Mouse (Mus musculus) liver, adult 2 months (tissue): ENCODE data around the gene Gm6096. TPM values are rescaled to one million over a fixed set of nuclear protein-coding genes. Genes with fewer than 3 reads are reported as not detected.

Source experiments
- DNase-seq: peaks from one replicate; pipeline ENCODE4 v3.0.0-alpha.2; 2011; ENCODE audit warnings: low read depth, low spot score; ENCODE audit errors: extremely low read depth
- H3K27ac ChIP-seq: fragments of 200-500 bp; replicated peaks from 2 replicates; pipeline ENCODE4 v1.5.1; 2012; ENCODE audit warnings: low read depth, mild to moderate bottlenecking, control low read depth, inconsistent platforms, low read length; ENCODE audit not compliant: insufficient read depth
- H3K27me3 ChIP-seq: fragments of 200-500 bp; 2 replicates; pipeline ENCODE4 v1.6.1; 2012; ENCODE audit warnings: mild to moderate bottlenecking, moderate library complexity, low read length, inconsistent platforms; ENCODE audit not compliant: control insufficient read depth, insufficient read depth
- H3K36me3 ChIP-seq: fragments of 200-500 bp; 2 replicates; pipeline ENCODE4 v1.6.1; 2012; ENCODE audit warnings: low read length, inconsistent platforms; ENCODE audit not compliant: control insufficient read depth, insufficient read depth
- H3K4me1 ChIP-seq: fragments of 200-500 bp; 2 replicates; pipeline ENCODE4 v1.6.1; 2011; ENCODE audit warnings: low read length; ENCODE audit not compliant: control insufficient read depth, insufficient read depth
- H3K4me3 ChIP-seq: fragments of 200-500 bp; 2 replicates; pipeline ENCODE4 v1.5.1; 2011; ENCODE audit warnings: low read depth, mild to moderate bottlenecking, control low read depth, low read length, moderate library complexity; ENCODE audit not compliant: insufficient read depth
- H3K79me2 ChIP-seq: fragments of 200-500 bp; 2 replicates; pipeline ENCODE4 v1.6.1; 2012; ENCODE audit warnings: inconsistent platforms, mild to moderate bottlenecking, low read length, moderate library complexity; ENCODE audit not compliant: control insufficient read depth, insufficient read depth
- H3K9ac ChIP-seq: fragments of 200-500 bp; 2 replicates; pipeline ENCODE4 v1.6.1; 2012; ENCODE audit warnings: low read depth, mild to moderate bottlenecking, control low read depth, inconsistent platforms, low read length
- CTCF ChIP-seq: fragments of 200-500 bp; IDR thresholded peaks from 2 replicates; pipeline ENCODE4 v1.5.1; 2011; ENCODE audit warnings: low read depth, low read length, control low read depth
- POLR2A ChIP-seq: fragments of 200-500 bp; IDR thresholded peaks from 2 replicates; pipeline ENCODE4 v1.6.1; 2011; ENCODE audit warnings: low read length, control low read depth; ENCODE audit not compliant: insufficient read depth; ENCODE audit errors: extremely low read depth
- WGBS: fragments of 180-500 bp; shearing (Covaris S2); methylation state at CpG from one replicate; pipeline ENCODE4 v1.1.7; 2018; 5-methylcytosine and 5-hydroxymethylcytosine counted together
- polyA plus RNA-seq: library from polyadenylated mRNA; depleted of rRNA; stranded (reverse); fragments of >200 nt; gene quantifications from 2 replicates; pipeline ENCODE4 v1.2.3, GENCODE M21; 2012
- total RNA-seq: library from RNA; depleted of rRNA; stranded (reverse); fragments of >200 nt; gene quantifications from 2 replicates; pipeline ENCODE4 v1.2.3, GENCODE M21; 2014

Gene Gm6096
- total and polyA plus RNA-seq, 2 experiments, result not detected

DNA sequence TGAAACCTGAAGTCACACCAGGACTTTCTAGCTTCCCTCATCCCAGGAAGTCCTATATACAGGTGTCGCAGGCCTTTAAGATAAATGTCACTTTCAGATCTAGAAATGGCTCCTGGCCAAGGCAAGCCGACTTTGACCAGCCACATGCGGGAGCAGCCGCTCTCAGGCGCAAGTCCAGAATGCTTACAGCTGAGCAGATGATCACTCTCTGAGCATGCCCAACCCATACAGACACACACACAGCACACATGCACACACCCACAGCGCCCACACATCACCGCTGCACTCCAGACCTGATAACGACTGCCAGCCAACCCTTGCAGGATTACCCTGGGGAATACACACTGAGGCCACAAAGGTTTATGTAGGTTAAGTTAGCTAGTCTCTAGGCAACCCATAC is 24.8 kb upstream of the Gm6096 start:
- Histone ChIP-seq H3K4me3 (no peak overlapping the region), H3K4me1 (peaks cover 37% of the 10 kb centered on the region), H3K79me2 (peaks cover 12% of the 10 kb centered on the region; the same call in 1 of the 2 replicates), H3K36me3 (peaks cover 13% of the 10 kb centered on the region), H3K9ac (no peak overlapping the region; the same call in 1 of the 2 replicates), H3K27me3 (no peaks in the 10 kb centered on the region), H3K27ac (peak overlapping the region; percentile 27; the same call in 1 of the 2 replicates)
- 16% methylated on average over 8 of the region's 8 CpGs for WGBS
- TF ChIP-seq CTCF (no peak), POLR2A (no peak)
- peak; percentile 88 for DNase-seq

DNA sequence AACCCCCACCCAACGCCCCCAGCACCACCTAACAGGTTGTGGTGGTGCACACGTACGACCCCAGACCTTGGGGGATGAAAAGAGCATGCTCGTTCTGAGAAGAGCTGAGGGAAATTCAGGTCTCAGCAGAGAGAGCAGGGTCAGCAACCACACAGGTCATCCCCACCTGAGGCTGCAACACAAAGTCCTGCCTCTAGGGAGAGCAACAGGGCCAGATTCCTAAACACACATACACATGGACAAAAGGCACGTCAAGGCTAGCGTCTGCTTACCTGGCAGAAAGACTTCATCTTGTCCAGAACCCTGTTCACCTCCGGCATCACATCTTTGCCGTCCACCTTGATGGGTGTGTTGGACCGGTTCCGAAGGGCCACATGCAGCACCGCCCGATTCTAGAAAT is 24.0 kb upstream of the Gm6096 start:
- DNase-seq, result peak; percentile 30
- no peaks in the 10 kb centered on the region for H3K27me3 ChIP-seq
- H3K79me2 ChIP-seq, result peaks cover 12% of the 10 kb centered on the region; the same call in 1 of the 2 replicates
- TF ChIP-seq CTCF (peak; percentile 41; the same call in 1 of the 2 replicates), POLR2A (no peak)
- H3K4me3 ChIP-seq, result no peak overlapping the region
- H3K36me3 ChIP-seq, result peaks cover 8% of the 10 kb centered on the region
- no peak overlapping the region for H3K9ac ChIP-seq
- peak overlapping the region; percentile 27; the same call in 1 of the 2 replicates for H3K27ac ChIP-seq
- peaks cover 37% of the 10 kb centered on the region for H3K4me1 ChIP-seq
- whole genome bisulfite sequencing, result 77% methylated on average over 12 of the region's 12 CpGs

DNA sequence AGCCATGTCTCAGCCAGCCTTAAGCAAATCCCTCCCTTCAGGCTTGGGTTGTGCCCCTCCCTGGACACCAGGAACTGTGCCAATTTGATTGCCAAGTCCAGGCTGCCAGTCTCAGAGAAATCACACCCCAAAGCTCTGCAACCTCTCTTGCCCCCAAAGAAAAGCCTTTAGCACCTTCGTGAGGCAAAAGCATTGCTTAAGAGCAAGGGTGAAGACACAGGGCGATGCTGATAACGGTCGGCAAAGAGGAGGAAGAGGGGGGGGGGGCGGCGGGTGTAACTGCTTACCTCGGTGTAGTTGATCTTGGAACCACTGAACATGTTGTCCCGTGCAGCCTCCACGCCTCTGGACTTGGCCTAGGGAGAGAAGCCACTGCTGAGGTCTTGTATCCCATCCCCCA is 22.2 kb upstream of the Gm6096 start:
- whole genome bisulfite sequencing, result 8% methylated on average over 7 of the region's 9 CpGs
- peaks cover 47% of the 10 kb centered on the region for H3K4me1 ChIP-seq
- H3K36me3 ChIP-seq, result no peaks in the 10 kb centered on the region; the same call in 1 of the 2 replicates
- peak overlapping the region; percentile 26 for H3K4me3 ChIP-seq
- no peak overlapping the region; the same call in 1 of the 2 replicates for H3K27ac ChIP-seq
- TF ChIP-seq POLR2A (no peak), CTCF (no peak)
- peak overlapping the region; percentile 53; the same call in 1 of the 2 replicates for H3K9ac ChIP-seq
- peak; percentile 53 for DNase-seq
- H3K79me2 ChIP-seq, result peaks cover 12% of the 10 kb centered on the region; the same call in 1 of the 2 replicates
- H3K27me3 ChIP-seq, result no peaks in the 10 kb centered on the region

- Histone ChIP-seq H3K9ac (peak overlapping the region; percentile 89), H3K36me3 (no peaks in the 10 kb centered on the region; the same call in 1 of the 2 replicates), H3K27me3 (no peaks in the 10 kb centered on the region), H3K4me3 (peak overlapping the region; percentile 90), H3K27ac (no peak overlapping the region; the same call in 1 of the 2 replicates), H3K4me1 (peaks cover 47% of the 10 kb centered on the region), H3K79me2 (peaks cover 12% of the 10 kb centered on the region; the same call in 1 of the 2 replicates)
- no peak for DNase-seq
- 26% methylated on average over 5 of the region's 5 CpGs for WGBS
- TF ChIP-seq CTCF (no peak), POLR2A (no peak)
Observed at GRCm38 (mm10) chr7:34229153-34229552, 21.7 kb upstream of the Gm6096 start.

DNA sequence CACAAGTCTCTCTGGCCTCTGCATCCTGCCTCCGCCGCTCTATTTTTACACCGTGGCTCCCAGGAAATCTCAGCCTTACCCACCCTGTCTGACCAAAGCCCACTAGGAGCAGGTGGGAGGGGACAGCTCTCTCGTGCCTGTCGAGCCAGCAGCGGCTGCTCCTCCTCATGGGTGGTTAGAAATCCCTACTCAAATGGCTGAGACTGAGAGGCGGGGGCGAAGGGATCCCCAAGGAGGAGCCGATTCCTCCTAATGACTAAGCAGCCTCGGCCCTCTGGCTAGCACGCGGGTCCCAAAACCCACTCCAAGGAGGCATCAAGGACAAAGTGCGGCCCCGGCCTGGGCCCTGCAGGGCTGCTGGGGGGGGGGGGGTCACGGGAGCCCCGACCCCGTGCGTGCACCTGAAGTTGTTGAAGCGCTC is 21.1 kb upstream of the Gm6096 start:
- under 1% methylated on average over 19 of the region's 19 CpGs for WGBS
- H3K79me2 ChIP-seq, result peaks cover 12% of the 10 kb centered on the region; the same call in 1 of the 2 replicates
- DNase-seq, result no peak
- H3K36me3 ChIP-seq, result no peaks in the 10 kb centered on the region
- H3K9ac ChIP-seq, result peak overlapping the region; percentile 89
- no peak for TF ChIP-seq POLR2A
- TF ChIP-seq CTCF, result no peak
- H3K4me3 ChIP-seq, result peak overlapping the region; percentile 90
- no peaks in the 10 kb centered on the region for H3K27me3 ChIP-seq
- H3K4me1 ChIP-seq, result peaks cover 46% of the 10 kb centered on the region
- H3K27ac ChIP-seq, result peak overlapping the region; percentile 78

DNA sequence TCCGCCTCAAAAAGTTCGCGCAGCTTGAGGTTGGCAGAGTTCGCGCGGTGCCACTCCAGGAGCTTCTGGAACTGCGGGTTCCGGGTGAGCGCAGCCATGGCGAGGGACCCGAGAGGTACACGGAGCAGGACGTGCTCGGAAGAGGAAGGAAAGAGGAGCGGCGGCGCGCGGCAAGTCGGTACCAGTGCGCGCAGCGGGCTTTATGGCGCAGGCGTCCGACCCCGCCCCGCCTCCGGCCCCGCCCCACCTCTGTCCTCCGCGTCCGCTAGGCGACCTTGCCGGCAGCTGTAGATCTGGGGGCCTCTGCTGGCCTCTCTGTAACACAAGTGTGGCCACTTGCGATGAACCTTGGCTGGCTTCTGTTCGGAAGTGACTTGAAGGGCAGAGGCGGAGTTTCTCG is 20.7 kb upstream of the Gm6096 start, which contains the start of gene Gpi1:
Gene Gpi1, minus strand, starts transcription at position 221 of the 400 bp plus-strand sequence.
- Histone ChIP-seq H3K79me2 (peaks cover 12% of the 10 kb centered on the region; the same call in 1 of the 2 replicates), H3K27ac (peak within 1 kb of the TSS; percentile 78), H3K36me3 (no peaks in the 10 kb centered on the region), H3K9ac (peak within 1 kb of the TSS; percentile 89), H3K4me1 (peaks cover 46% of the 10 kb centered on the region), H3K4me3 (peak within 1 kb of the TSS; percentile 90), H3K27me3 (no peaks in the 10 kb centered on the region)
- TF ChIP-seq CTCF (peak; percentile 48), POLR2A (peak; percentile 91)
- under 1% methylated on average over 39 of the region's 39 CpGs for WGBS
- peak; percentile 86 for DNase-seq
